Mouse (Mus musculus) kidney, adult 2 months (tissue): Measurements from ENCODE around the gene Spryd3.

Experiments used
- CTCF ChIP-seq: fragments of 200-500 bp; conservative IDR thresholded peaks from 2 replicates; pipeline ENCODE4 v1.5.1; 2011; ENCODE audit warnings: low read depth, mild to moderate bottlenecking, control low read depth, low read length, moderate library complexity, mixed read lengths; ENCODE audit not compliant: insufficient read depth, insufficient read length
- POLR2A ChIP-seq: fragments of 200-500 bp; IDR thresholded peaks from one replicate; pipeline ENCODE4 v1.6.1; 2011; ENCODE audit warnings: low read depth, low read length, control low read depth

GRCm38 (mm10) chr15:102105360-102105759 lies 30.7 kb downstream of the Spryd3 start:
- no peak for TF ChIP-seq CTCF
- no peak for TF ChIP-seq POLR2A
